Mouse (Mus musculus): ENCODE measurements around the gene Ccdc97.

Ccdc97 gene

DNA sequence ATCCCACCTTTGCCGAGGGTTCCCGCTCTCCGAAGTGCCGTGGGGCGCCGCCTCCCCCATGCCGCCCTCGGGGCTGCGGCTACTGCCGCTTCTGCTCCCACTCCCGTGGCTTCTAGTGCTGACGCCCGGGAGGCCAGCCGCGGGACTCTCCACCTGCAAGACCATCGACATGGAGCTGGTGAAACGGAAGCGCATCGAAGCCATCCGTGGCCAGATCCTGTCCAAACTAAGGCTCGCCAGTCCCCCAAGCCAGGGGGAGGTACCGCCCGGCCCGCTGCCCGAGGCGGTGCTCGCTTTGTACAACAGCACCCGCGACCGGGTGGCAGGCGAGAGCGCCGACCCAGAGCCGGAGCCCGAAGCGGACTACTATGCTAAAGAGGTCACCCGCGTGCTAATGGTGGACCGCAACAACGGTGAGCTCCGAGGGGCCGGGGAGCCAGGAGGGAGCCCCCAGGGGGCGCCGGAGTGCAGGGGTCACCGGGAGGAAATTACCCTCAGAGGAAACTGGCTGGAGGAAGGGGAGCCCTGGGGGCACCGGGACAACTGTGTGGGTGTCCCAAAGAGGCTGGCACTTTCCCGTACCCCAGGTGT is 31.0 kb downstream of the Ccdc97 start:
- DNase-seq = peak; percentile 52

DNA sequence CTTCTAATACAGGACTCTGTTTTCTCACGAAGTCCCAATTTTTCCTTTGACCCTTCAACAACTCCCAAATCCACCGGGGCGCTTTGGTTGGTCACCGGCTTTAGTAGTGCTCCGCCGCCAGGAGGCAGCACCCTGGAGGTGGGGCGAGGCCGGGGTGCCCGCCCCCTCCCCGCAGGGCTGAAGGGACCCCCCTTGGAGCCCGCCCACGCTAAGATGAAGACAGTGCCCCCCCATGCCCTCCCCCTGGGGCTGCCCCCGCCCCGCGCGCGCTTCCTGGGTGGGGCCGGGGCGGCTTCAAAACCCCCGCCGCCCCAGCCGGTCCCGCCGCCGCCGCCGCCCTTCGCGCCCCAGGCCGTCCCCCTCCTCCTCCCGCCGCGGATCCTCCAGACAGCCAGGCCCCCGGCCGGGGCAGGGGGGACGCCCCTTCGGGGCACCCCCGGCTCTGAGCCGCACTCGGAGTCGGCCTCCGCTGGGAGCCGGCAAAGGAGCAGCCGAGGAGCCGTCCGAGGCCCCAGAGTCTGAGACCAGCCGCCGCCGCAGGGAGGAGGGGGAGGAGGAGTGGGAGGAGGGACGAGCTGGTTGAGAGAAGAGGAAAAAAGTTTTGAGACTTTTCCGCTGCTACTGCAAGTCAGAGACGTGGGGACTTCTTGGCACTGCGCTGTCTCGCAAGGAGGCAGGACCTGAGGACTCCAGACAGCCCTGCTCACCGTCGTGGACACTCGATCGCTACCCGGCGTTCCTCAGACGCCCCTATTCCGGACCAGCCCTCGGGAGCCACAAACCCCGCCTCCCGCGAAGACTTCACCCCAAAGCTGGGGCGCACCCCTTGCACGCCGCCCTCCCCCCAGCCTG is 32.0 kb downstream of the Ccdc97 start, which contains the start of gene Tgfb1:
TSS of gene Tgfb1 (plus strand) at position 323 of the 852 bp plus-strand sequence.
- DNase-seq = peak; percentile 69

GRCm38 (mm10) chr7:25685926-25686470 is 32.9 kb downstream of the Ccdc97 start:
- no peak for DNase-seq

GRCm38 (mm10) chr7:25684659-25685058 is 34.2 kb downstream of the Ccdc97 start:
- no peak for DNase-seq

- peak; percentile 49 for DNase-seq
Measured at GRCm38 (mm10) chr7:25683474-25684180, 35.3 kb downstream of the Ccdc97 start.

- no peak for DNase-seq
Measured at GRCm38 (mm10) chr7:25681341-25682231, 37.3 kb downstream of the Ccdc97 start.

GRCm38 (mm10) chr7:25680514-25681258 is 38.2 kb downstream of the Ccdc97 start, which contains the start of gene B9d2:
Gene B9d2, plus strand, starts transcription at chr7:25680780.
- peak; percentile 98 for DNase-seq

- DNase-seq = peak; percentile 24
Measured at GRCm38 (mm10) chr7:25679971-25680370, 38.9 kb downstream of the Ccdc97 start.

DNA sequence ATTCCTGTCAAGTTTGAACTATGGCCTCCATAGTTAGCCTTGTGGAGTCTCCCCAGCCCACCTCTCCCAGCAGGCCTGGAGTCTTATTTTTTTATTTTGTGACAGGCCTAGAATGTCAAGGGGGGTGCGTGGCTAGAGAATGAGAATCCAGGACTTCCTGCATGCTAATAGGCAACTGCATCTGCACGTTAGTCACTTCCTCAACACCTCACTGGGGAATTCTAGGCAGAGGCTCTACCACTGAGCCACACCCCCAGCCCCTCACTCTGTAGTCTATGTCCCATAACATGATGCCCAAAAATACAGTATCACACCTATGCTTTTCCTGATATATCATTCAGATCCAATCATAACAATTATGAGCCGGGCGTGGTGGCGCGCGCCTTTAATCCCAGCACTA is 41.9 kb downstream of the Ccdc97 start:
- no peak for DNase-seq

GRCm38 (mm10) chr7:25676085-25676781 is 42.7 kb downstream of the Ccdc97 start:
- peak; percentile 95 for DNase-seq

- no peak for DNase-seq
Measured at GRCm38 (mm10) chr7:25675405-25675804, 43.5 kb downstream of the Ccdc97 start.

- DNase-seq = no peak
Measured at GRCm38 (mm10) chr7:25674719-25675300, 44.1 kb downstream of the Ccdc97 start, which contains the start of gene Tmem91. Gene Tmem91, minus strand, starts transcription at chr7:25675166.

- no peak for DNase-seq
Measured at GRCm38 (mm10) chr7:25674297-25674696, 44.6 kb downstream of the Ccdc97 start.

- DNase-seq = no peak
Measured at GRCm38 (mm10) chr7:25672442-25672841, 46.4 kb downstream of the Ccdc97 start.

DNA sequence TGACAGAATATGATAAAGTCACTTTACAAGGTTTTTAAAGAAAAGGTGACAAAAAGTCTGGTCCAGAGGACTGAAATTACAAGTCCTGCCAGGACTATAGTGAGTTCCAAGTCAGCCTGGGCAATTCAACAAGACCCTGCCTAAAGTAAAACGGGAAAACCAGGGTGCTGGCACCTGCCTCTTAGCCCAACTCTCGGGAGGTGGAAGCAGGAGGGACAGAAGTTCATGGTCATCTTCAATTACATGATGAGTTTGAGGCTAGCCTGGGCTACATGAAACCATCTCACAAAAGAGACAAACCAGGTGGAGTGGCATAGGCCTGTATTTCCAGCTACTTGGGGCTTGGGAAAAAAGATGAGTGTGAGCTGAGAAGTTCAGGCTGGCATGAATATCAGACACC is 47.2 kb downstream of the Ccdc97 start:
- no peak for DNase-seq

- no peak for DNase-seq
Measured at GRCm38 (mm10) chr7:25670096-25670495, 48.8 kb downstream of the Ccdc97 start.

GRCm38 (mm10) chr7:25669631-25670030 is 49.3 kb downstream of the Ccdc97 start:
- DNase-seq = no peak

DNA sequence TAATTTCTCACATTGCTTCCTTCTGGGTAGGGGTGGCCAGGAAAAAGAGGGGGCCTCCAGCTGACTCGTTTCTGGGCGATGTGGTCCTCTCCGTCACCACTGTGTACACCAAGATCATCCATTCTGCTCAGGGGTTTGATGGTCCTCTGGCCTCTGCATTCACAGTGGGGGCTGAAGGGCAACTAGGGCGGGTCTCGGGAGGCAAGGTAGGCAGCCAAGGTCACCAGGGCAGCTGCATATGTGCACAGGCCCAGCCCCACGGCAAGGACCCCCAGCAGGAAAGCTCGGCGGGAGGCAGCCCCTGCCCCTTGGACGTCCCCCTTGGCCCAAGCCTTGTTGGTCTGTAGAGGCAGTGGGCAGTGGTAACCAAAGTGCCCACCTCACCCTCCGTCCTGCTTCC is 49.7 kb downstream of the Ccdc97 start:
- DNase-seq = no peak

- DNase-seq = no peak
Measured at GRCm38 (mm10) chr7:25666381-25666780, 52.5 kb downstream of the Ccdc97 start.
